Comparison of ENCODE assay signal across 27 mouse cellular contexts in the genomic region with DNA sequence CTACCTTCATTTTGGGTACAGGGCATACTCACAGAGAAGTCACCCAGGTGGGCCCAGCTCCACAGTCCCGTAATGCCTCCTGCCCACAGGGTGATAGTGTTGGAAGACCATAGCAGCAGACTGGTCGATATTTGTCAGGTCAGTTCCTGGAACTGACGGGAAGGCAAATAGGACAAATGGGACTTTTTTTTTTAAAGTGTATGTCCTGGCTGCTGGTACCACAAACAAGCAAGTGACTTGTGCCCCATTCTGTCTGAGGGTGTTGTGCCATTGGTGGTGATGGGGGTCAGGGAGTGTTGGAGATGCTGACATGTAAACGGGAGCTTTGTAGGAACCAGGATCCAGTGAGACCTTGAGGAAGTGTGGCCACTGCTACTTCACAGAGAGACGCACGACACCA. TPM values are rescaled to one million over a fixed set of nuclear protein-coding genes. Genes with fewer than 3 reads are reported as not detected.
"Had no signal": no experiment of that assay in that cellular context is flagged by ENCODE, and none has a peak within 500 bp of the region (broad histone marks: within the 10 kb centered on the region; RNA-seq: fewer than 3 reads in every experiment).

Gene Serpina11, minus strand, starts transcription at position 101 of the 400 bp plus-strand sequence.

- H3K4me1 ChIP-seq: intestine, embryonic 15.5 days; kidney, embryonic 15.5 days; limb, embryonic 10.5 days; limb, embryonic 13.5 days; lung, embryonic 15.5 days; midbrain, embryonic 10.5 days; midbrain, embryonic 13.5 days had no signal

- DNase-seq: kidney, adult 11 months; kidney, adult 8-10 months; kidney, postnatal 10 days; kidney, postnatal 36 days; layer of hippocampus, postnatal 36 days; lung, adult 18-20 months; lung, postnatal 10 days; lung, postnatal 36 days; thymus, adult 18-20 months; thymus, postnatal 4 days had no signal

- ATAC-seq: midbrain, embryonic 13.5 days; midbrain, embryonic 16.5 days had no signal

- H3K9me3 ChIP-seq: intestine, embryonic 15.5 days; kidney, embryonic 15.5 days; limb, embryonic 10.5 days; limb, embryonic 13.5 days; lung, embryonic 15.5 days; midbrain, embryonic 10.5 days; midbrain, embryonic 13.5 days had no signal

- H3K27me3 ChIP-seq: intestine, embryonic 15.5 days; kidney, embryonic 15.5 days; lung, embryonic 15.5 days; midbrain, embryonic 13.5 days had no signal

- H3K9ac ChIP-seq: intestine, embryonic 15.5 days; kidney, embryonic 15.5 days; limb, embryonic 13.5 days; lung, embryonic 15.5 days; midbrain, embryonic 13.5 days had no signal

- H3K4me3 ChIP-seq: intestine, embryonic 15.5 days; kidney, embryonic 15.5 days; left cerebral cortex, adult 2 months; limb, embryonic 10.5 days; limb, embryonic 13.5 days; lung, embryonic 15.5 days; megakaryocyte, embryonic 14.5 days; midbrain, embryonic 10.5 days; midbrain, embryonic 13.5 days; myocyte had no signal

- H3K27ac ChIP-seq: intestine, embryonic 15.5 days; kidney, embryonic 15.5 days; left cerebral cortex, adult 2 months; limb, embryonic 10.5 days; limb, embryonic 13.5 days; lung, embryonic 15.5 days; midbrain, embryonic 10.5 days; midbrain, embryonic 13.5 days had no signal

- H3K36me3 ChIP-seq: intestine, embryonic 15.5 days; kidney, embryonic 15.5 days; limb, embryonic 10.5 days; limb, embryonic 13.5 days; lung, embryonic 15.5 days; midbrain, embryonic 10.5 days; midbrain, embryonic 13.5 days had no signal

- H3K4me2 ChIP-seq: intestine, embryonic 15.5 days; kidney, embryonic 15.5 days; limb, embryonic 13.5 days; lung, embryonic 15.5 days; midbrain, embryonic 13.5 days had no signal

RNA-seq across cellular contexts. Expression of gene Serpina11, which starts in this region (rescaled TPM):
- total RNA-seq: layer of hippocampus, adult 8-10 months; layer of hippocampus, postnatal 10 days; layer of hippocampus, postnatal 36 days; left cerebral cortex, adult 2 months; left cerebral cortex, postnatal 14 days had no signal
- polyA plus RNA-seq: kidney, embryonic 15.5 days; limb, embryonic 10.5 days; limb, embryonic 13.5 days; lung, embryonic 15.5 days; midbrain, embryonic 10.5 days; midbrain, embryonic 13.5 days; midbrain, embryonic 16.5 days; neural tube, embryonic 11.5 days; neural tube, embryonic 14.5 days; testis, adult 2 months had no signal
